18 mouse cellular contexts compared by ENCODE assay signal in the genomic region with DNA sequence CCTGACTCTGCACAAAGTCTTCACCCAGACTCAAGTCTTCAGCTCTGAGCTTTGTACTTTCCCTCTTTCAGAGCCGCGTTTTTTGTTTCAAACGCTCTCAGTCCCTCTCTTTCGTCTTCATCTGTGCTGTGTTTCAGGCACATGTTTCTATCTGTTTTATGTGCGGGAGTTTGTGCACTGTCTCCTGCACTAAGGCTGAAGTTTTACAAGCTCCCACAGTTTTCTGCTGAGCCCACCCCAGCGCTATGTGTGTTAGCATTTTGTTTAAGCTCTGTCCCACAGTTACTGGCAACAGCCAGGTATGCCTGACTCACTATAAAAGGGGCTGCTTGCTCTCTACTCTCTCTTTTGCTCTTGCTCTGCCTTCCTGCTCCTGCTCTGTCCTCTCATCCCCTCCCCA. TPM values are rescaled to one million over a fixed set of nuclear protein-coding genes. Genes with fewer than 3 reads are reported as not detected.
DNase-seq lines count a peak whose midpoint lies in the region; ATAC-seq and TF ChIP-seq lines count a peak whose summit lies in the region.
"Had no signal": no experiment of that assay in that cellular context is flagged by ENCODE, and none has a peak within 500 bp of the region (broad histone marks: within the 10 kb centered on the region; RNA-seq: fewer than 3 reads in every experiment).

No protein-coding gene starts in this region.

- no peak for ATAC-seq in liver, embryonic 13.5 days (ENCODE audit: low read depth)
- ATAC-seq: forebrain, embryonic 13.5 days; intestine, postnatal 0 days; midbrain, embryonic 16.5 days had no signal

- no peaks in the 10 kb centered on the region for H3K36me3 ChIP-seq in heart, adult 2 months (ENCODE audit: control insufficient read depth, insufficient read depth, low read length)
- H3K36me3 ChIP-seq in liver, adult 2 months (ENCODE audit: control insufficient read depth, insufficient read depth, low read length) = no peaks in the 10 kb centered on the region
- H3K36me3 ChIP-seq in liver, embryonic 13.5 days = no peaks in the 10 kb centered on the region
- H3K36me3 ChIP-seq: G1E; hindbrain, embryonic 10.5 days; limb, embryonic 15.5 days; neural tube, embryonic 12.5 days; stomach, embryonic 15.5 days had no signal

- H3K4me1 ChIP-seq in heart, adult 2 months (ENCODE audit: control insufficient read depth, insufficient read depth, low read length) = peaks cover 11% of the 10 kb centered on the region
- peaks cover 39% of the 10 kb centered on the region for H3K4me1 ChIP-seq in liver, adult 2 months (ENCODE audit: control insufficient read depth, insufficient read depth, low read length)
- peaks cover 52% of the 10 kb centered on the region for H3K4me1 ChIP-seq in liver, embryonic 13.5 days (replicated peaks)
- H3K4me1 ChIP-seq: forebrain, embryonic 13.5 days had no signal

- WGBS in heart, adult 2 months = 79% methylated on average over 6 of the region's 6 CpGs
- 54% methylated on average over 6 of the region's 6 CpGs for WGBS in liver, adult 2 months
- WGBS in liver, embryonic 13.5 days (ENCODE audit: insufficient replicate concordance) = 59% methylated on average over 6 of the region's 6 CpGs

- TF ChIP-seq EP300 in heart, adult 2 months (IDR thresholded peaks at IDR 0.05; ENCODE audit: insufficient read depth, low read depth, low read length) = no peak

- no peak for TF ChIP-seq POLR2A in heart, adult 2 months (IDR thresholded peaks at IDR 0.05; ENCODE audit: insufficient read depth, low read depth, low read length)
- no peak for TF ChIP-seq POLR2A in liver, adult 2 months (IDR thresholded peaks at IDR 0.05; ENCODE audit: extremely low read depth, insufficient read depth, low read length)

- H3K79me2 ChIP-seq in heart, adult 2 months (replicated peaks; ENCODE audit: control insufficient read depth, insufficient read depth, low read length) = no peaks in the 10 kb centered on the region
- H3K79me2 ChIP-seq in liver, adult 2 months (ENCODE audit: control insufficient read depth, insufficient read depth, low read length) = no peaks in the 10 kb centered on the region

- no peak overlapping the region for H3K4me3 ChIP-seq in heart, adult 2 months
- H3K4me3 ChIP-seq in liver, adult 2 months (ENCODE audit: insufficient read depth, low read depth, low read length) = no peak overlapping the region
- H3K4me3 ChIP-seq in liver, embryonic 13.5 days (replicated peaks) = no peak overlapping the region
- H3K4me3 ChIP-seq: forebrain, embryonic 13.5 days; hindbrain, embryonic 10.5 days; left cerebral cortex, adult 2 months; limb, embryonic 15.5 days; neural tube, embryonic 12.5 days; stomach, embryonic 15.5 days had no signal

- no peak for TF ChIP-seq CTCF in heart, adult 2 months (IDR thresholded peaks at IDR 0.05)
- TF ChIP-seq CTCF in liver, adult 2 months (IDR thresholded peaks at IDR 0.05; ENCODE audit: low read depth, low read length) = no peak

- DNase-seq in heart, adult 2 months = peak in 1 of 2 experiments; percentile 17
- DNase-seq in heart, postnatal 36 days = no peak
- no peak for DNase-seq in liver, adult 2 months (ENCODE audit: extremely low read depth, low read depth, low spot score)
- DNase-seq in liver (no peak), adipocyte (ENCODE audit: low spot score) (no peak)
- DNase-seq in T-cell, adult 2 months (ENCODE audit: low spot score) = peak; percentile 17
- no peak for DNase-seq in liver, embryonic 13.5 days
- no peak for DNase-seq in adrenal gland, postnatal 36 days
- DNase-seq: cerebellum, adult 11 months had no signal

- H3K27me3 ChIP-seq in heart, adult 2 months (ENCODE audit: control insufficient read depth, insufficient read depth, low read length) = no peaks in the 10 kb centered on the region
- no peaks in the 10 kb centered on the region for H3K27me3 ChIP-seq in liver, adult 2 months (ENCODE audit: control insufficient read depth, insufficient read depth, low read length)
- no peaks in the 10 kb centered on the region for H3K27me3 ChIP-seq in liver, embryonic 13.5 days
- H3K27me3 ChIP-seq: forebrain, embryonic 13.5 days; limb, embryonic 15.5 days; neural tube, embryonic 12.5 days; stomach, embryonic 15.5 days had no signal

- intact Hi-C loops in heart, adult 2 months (cut with DNase I) = no loop called here
- intact Hi-C loops in heart, postnatal 36 days (cut with DNase I) = no loop called here

- no peaks in the 10 kb centered on the region for H3K9me3 ChIP-seq in liver, embryonic 13.5 days (replicated peaks)
- H3K9me3 ChIP-seq: forebrain, embryonic 13.5 days; G1E; hindbrain, embryonic 10.5 days; limb, embryonic 15.5 days; neural tube, embryonic 12.5 days; stomach, embryonic 15.5 days had no signal

- no peak overlapping the region for H3K9ac ChIP-seq in heart, adult 2 months (ENCODE audit: low read depth, low read length)
- H3K9ac ChIP-seq in liver, adult 2 months (ENCODE audit: low read depth, low read length) = no peak overlapping the region
- H3K9ac ChIP-seq in liver, embryonic 13.5 days = no peak overlapping the region
- H3K9ac ChIP-seq: forebrain, embryonic 13.5 days; limb, embryonic 15.5 days; neural tube, embryonic 12.5 days; stomach, embryonic 15.5 days had no signal

- peak overlapping the region; percentile 17; the same call in 1 of the 2 replicates for H3K27ac ChIP-seq in heart, adult 2 months
- peak overlapping the region; percentile 20 for H3K27ac ChIP-seq in liver, adult 2 months (replicated peaks; ENCODE audit: insufficient read depth, low read depth, low read length)
- peak overlapping the region; percentile 53 for H3K27ac ChIP-seq in liver, embryonic 13.5 days
- H3K27ac ChIP-seq: forebrain, embryonic 13.5 days; hindbrain, embryonic 10.5 days; left cerebral cortex, adult 2 months; limb, embryonic 15.5 days; neural tube, embryonic 12.5 days; stomach, embryonic 15.5 days had no signal

- no peak overlapping the region for H3K4me2 ChIP-seq in liver, embryonic 13.5 days
- H3K4me2 ChIP-seq: forebrain, embryonic 13.5 days; limb, embryonic 15.5 days; neural tube, embryonic 12.5 days; stomach, embryonic 15.5 days had no signal

RNA-seq across cellular contexts. Expression of a gene that starts 16.3 kb away (rescaled TPM):
- 100 to 1,000 TPM; 105 to 110 TPM for total RNA-seq in heart, adult 2 months (2021)
- 53.7 and 79.2 TPM in 2 replicates for polyA plus RNA-seq in heart, adult 2 months (2012; rRNA removed)
- total RNA-seq in heart, postnatal 36 days (2021) = 100 to 1,000 TPM in 1 of 2 experiments, 10 to 100 TPM in 1; 97.7 to 101 TPM
- 149 and 170 TPM in 2 replicates for total RNA-seq in liver, adult 2 months (2014; rRNA removed)
- 75.3 and 80.3 TPM in 2 replicates for polyA plus RNA-seq in liver, adult 2 months (2012; rRNA removed)
- polyA plus RNA-seq in liver, embryonic 13.5 days (2015; fragmentation: Nextera tagmentation; extraction: Ambion mirVana) = 13.6 and 15.6 TPM in 2 replicates
- total RNA-seq in adrenal gland, postnatal 36 days (2021) = 100 to 1,000 TPM; 192 to 197 TPM
